Mouse (Mus musculus) lung, embryonic 15.5 days (tissue): ENCODE data around the gene Dnase1l3. TPM values are rescaled to one million over a fixed set of nuclear protein-coding genes. Genes with fewer than 3 reads are reported as not detected.

ENCODE experiments used
- ATAC-seq: fragments of 200-750 bp; cut with Nextera tagmentation; 2 replicates; pipeline ENCODE4 v1.8.0; 2017; ENCODE audit warnings: moderate number of reproducible peaks, borderline replicate concordance; ENCODE audit not compliant: low FRiP score, low TSS enrichment; ENCODE audit errors: extremely low read depth
- H3K27ac ChIP-seq: fragments of 300-500 bp; sonication (generic); 2 replicates; pipeline ENCODE4 v1.5.1; 2015; ENCODE audit warnings: moderate library complexity, mild to moderate bottlenecking, inconsistent platforms
- H3K27me3 ChIP-seq: fragments of 300-500 bp; sonication (generic); 2 replicates; pipeline ENCODE4 v1.6.1; 2015; ENCODE audit warnings: inconsistent platforms
- H3K36me3 ChIP-seq: fragments of 300-500 bp; sonication (generic); 2 replicates; pipeline ENCODE4 v1.6.1; 2015; ENCODE audit warnings: inconsistent platforms
- H3K4me1 ChIP-seq: fragments of 300-500 bp; sonication (generic); 2 replicates; pipeline ENCODE4 v1.6.1; 2015; ENCODE audit warnings: inconsistent platforms
- H3K4me2 ChIP-seq: fragments of 300-500 bp; sonication (generic); 2 replicates; pipeline ENCODE4 v1.6.1; 2015; ENCODE audit warnings: inconsistent platforms, mild to moderate bottlenecking, moderate library complexity
- H3K4me3 ChIP-seq: fragments of 300-500 bp; sonication (generic); 2 replicates; pipeline ENCODE4 v1.5.1; 2015; ENCODE audit warnings: mild to moderate bottlenecking, inconsistent platforms
- H3K9ac ChIP-seq: fragments of 300-500 bp; sonication (generic); 2 replicates; pipeline ENCODE4 v1.6.1; 2015; ENCODE audit warnings: inconsistent platforms
- H3K9me3 ChIP-seq: fragments of 300-500 bp; sonication (generic); 2 replicates; pipeline ENCODE4 v1.6.1; 2016; ENCODE audit warnings: inconsistent platforms
- WGBS: fragments of 180-500 bp; shearing (Covaris S2); methylation state at CpG from one replicate; pipeline ENCODE4 v1.1.7; 2015; 5-methylcytosine and 5-hydroxymethylcytosine counted together
- polyA plus RNA-seq: library from polyadenylated mRNA; unstranded; fragments of >200 nt; fragmentation: Nextera tagmentation; extraction: Ambion mirVana; gene quantifications from 2 replicates; pipeline ENCODE4 v1.2.1, GENCODE M21; 2015

Dnase1l3 gene
- polyA plus RNA-seq, 1 experiment from 2014 or later: 0.31 TPM

DNA sequence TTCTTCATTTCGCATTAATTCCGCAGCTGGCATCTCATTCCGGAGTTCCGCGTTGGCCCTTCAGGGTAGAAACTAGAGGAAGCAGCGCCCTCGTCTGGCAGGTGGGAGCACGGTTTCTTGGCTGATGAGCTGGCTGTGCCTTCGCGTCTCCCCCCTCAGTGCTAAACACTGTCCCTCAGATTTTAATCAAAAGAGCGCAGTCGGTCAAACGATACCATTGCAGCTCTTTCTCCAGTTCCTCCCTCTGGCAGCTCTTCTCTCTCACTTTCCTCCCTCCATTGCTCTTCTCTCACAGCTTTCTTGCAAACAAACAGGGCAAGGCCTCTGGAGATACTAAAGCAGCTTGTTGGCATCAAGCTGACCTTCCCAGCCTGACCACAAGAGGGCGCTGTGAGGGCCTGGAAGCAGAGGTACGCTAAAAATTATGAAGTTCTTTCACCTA, 2.9 kb upstream of the Dnase1l3 start:
- H3K9me3 ChIP-seq: no peaks in the 10 kb centered on the region
- H3K9ac ChIP-seq: no peak overlapping the region
- peaks cover 4% of the 10 kb centered on the region; the same call in 1 of the 2 replicates for H3K4me1 ChIP-seq
- H3K4me2 ChIP-seq: peak overlapping the region; percentile 46
- no peak overlapping the region for H3K4me3 ChIP-seq
- no peaks in the 10 kb centered on the region for H3K36me3 ChIP-seq
- H3K27me3 ChIP-seq: peaks cover 34% of the 10 kb centered on the region
- 0 out of 2 replicates have a peak, but pooled peaks have one; percentile 28 for ATAC-seq
- WGBS: 2% methylated on average over 15 of the region's 15 CpGs
- no peak overlapping the region for H3K27ac ChIP-seq

DNA sequence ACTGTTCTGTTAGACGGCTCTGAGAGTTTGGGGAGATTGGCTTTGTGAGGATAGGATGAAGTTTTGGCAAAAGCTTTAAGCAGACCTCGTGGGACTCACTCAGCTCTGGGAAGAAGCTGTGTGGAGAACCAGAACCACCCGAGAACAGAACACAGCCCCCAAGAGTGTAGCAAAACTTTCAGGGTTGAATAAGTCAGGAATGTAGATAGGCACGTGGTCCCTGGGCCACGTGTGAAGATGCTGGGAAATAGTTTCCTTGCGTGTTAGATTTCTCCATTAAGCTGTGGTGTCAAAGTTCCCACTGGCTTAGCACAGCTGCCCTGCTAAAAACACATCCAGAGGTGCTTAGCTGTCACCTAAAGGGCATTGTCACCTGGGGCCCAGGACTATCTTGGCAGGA, 2.2 kb downstream of the Dnase1l3 start:
- no peaks in the 10 kb centered on the region for H3K9me3 ChIP-seq
- H3K4me3 ChIP-seq: no peak overlapping the region
- H3K4me1 ChIP-seq: peaks cover 4% of the 10 kb centered on the region; the same call in 1 of the 2 replicates
- WGBS: 53% methylated on average over 6 of the region's 6 CpGs
- H3K9ac ChIP-seq: no peak overlapping the region
- H3K27me3 ChIP-seq: no peaks in the 10 kb centered on the region
- H3K27ac ChIP-seq: no peak overlapping the region
- no peak overlapping the region for H3K4me2 ChIP-seq
- ATAC-seq: no peak
- H3K36me3 ChIP-seq: no peaks in the 10 kb centered on the region

DNA sequence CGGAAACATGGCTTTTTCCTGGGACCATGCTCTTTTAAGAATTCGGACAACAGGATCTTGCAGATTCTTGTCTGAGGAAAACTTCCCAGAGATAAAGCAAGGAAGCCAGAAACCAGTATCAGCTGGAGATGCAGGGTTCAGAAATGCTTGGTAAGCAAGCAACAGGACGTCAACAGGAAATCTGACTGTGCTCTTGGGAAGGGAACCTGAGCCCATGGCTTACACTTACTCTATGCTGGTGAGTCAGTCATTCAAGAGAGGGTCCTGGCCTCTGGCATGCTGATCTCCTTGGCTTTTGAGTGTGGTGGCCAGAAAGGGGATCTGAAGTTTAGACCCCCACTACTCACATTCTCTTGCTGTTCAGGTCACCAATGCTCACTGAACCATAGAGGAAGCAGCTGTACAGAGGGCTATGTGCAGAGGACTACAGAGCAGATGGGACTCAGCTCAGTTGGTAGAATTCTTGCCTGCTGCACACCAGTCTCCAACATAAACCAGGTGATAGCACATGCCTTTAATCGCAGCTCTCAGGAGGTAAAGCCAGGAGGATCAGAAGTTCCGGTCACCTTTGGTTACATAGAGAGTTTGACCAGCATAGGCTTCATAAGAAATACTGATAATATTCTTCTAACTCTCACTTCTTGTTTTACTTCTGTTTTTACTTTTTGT, 3.1 kb downstream of the Dnase1l3 start:
- ATAC-seq: no peak

DNA sequence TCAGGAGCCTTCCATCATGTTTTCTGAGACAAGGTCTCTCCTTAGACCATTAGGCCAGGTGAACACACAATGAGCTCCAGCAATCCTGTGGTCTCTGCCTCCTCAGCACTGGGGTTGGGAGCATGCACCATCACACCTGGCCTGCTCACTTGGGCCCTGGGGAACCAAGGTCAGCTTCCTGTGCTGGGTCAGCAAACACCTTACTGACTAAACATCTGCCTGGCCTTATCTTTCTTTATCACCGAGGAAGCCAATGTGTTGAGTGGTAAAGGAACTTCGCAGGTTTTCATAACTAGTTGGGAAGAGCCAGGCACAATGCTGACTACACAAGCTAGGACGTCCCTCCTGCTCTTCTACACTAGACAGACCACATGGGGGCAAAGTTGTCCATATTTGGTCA, 4.4 kb downstream of the Dnase1l3 start:
- Histone ChIP-seq H3K9me3 (no peaks in the 10 kb centered on the region), H3K27me3 (no peaks in the 10 kb centered on the region), H3K4me3 (no peak overlapping the region), H3K4me2 (no peak overlapping the region), H3K9ac (no peak overlapping the region), H3K27ac (no peak overlapping the region), H3K36me3 (no peaks in the 10 kb centered on the region), H3K4me1 (no peaks in the 10 kb centered on the region)
- WGBS: 43% methylated on average over 3 of the region's 3 CpGs
- ATAC-seq: no peak

More for the DNA sequence above, 3.1 kb downstream of the Dnase1l3 start:
- Histone ChIP-seq H3K4me1 (no peaks in the 10 kb centered on the region), H3K4me2 (no peak overlapping the region), H3K27ac (no peak overlapping the region), H3K9ac (no peak overlapping the region), H3K4me3 (no peak overlapping the region), H3K9me3 (no peaks in the 10 kb centered on the region), H3K27me3 (no peaks in the 10 kb centered on the region), H3K36me3 (no peaks in the 10 kb centered on the region)
- 80% methylated on average over 5 of the region's 5 CpGs for WGBS

DNA sequence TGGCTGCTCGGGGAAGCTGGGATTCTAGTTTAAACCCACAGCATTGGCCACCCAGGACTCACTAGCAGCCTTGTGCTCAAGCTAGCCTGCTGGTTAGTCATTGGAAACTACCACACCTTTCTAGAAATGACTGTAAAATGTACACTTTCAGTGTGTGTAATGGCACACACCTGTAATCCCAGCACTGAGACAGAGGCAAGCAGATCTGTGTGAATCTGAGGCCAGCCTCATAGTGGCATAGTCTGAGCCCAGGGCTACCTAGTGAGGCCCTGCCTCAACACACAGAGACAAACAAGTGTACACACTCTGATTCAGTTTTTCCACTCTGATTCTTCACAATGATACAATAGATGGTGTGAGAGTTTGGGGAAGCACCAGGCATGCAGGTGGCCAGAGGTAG, 5.0 kb downstream of the Dnase1l3 start:
- H3K9me3 ChIP-seq: no peaks in the 10 kb centered on the region
- H3K4me1 ChIP-seq: no peaks in the 10 kb centered on the region
- WGBS: 56% methylated on average over 1 of the region's 1 CpGs
- H3K27me3 ChIP-seq: no peaks in the 10 kb centered on the region
- no peak overlapping the region for H3K4me2 ChIP-seq
- no peaks in the 10 kb centered on the region for H3K36me3 ChIP-seq
- H3K9ac ChIP-seq: no peak overlapping the region
- H3K4me3 ChIP-seq: no peak overlapping the region
- H3K27ac ChIP-seq: no peak overlapping the region
- ATAC-seq: no peak

DNA sequence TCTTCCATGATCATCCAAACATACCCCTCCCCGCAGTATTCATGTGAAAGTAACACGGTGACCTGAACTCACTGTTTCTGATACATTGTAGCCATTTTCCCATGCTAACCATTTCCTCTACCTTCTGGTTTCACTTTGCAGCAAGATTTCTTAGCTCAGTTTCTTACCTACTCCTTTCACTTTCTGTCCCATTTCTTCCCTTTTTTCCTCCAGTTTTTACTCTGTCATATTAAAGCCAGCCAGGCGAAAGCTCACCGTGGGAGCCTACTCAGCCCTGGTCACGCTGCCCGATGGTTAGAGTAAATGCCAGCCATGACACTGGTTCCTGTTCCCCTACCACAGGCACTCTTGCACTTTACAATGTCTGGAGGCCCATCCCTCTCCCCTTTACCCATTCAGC, 7.5 kb downstream of the Dnase1l3 start:
- Histone ChIP-seq H3K27ac (no peak overlapping the region), H3K9me3 (no peaks in the 10 kb centered on the region), H3K9ac (no peak overlapping the region), H3K4me3 (no peak overlapping the region), H3K36me3 (no peaks in the 10 kb centered on the region), H3K4me2 (no peak overlapping the region), H3K4me1 (no peaks in the 10 kb centered on the region), H3K27me3 (no peaks in the 10 kb centered on the region)
- WGBS: 93% methylated on average over 6 of the region's 6 CpGs
- ATAC-seq: no peak

DNA sequence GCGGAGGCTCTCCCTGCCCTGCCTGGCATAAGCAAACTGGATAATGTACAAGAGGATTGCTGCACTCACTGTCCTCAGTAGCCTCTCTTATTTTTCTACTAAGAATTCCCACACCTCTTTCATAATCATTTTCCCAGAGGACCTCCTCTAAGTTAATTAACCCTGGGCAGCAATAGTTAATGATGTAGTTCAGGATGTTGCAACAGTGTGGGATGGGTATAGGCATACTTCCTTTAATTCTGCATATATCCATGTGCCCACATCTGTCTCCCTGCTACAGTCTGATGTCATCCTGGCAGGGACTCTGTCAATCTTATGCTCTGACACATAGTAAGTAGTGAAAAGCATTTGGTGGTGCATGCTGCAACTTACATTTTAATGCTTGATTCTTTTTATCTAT, 13.1 kb downstream of the Dnase1l3 start:
- no peak overlapping the region for H3K4me2 ChIP-seq
- ATAC-seq: no peak
- WGBS: 97% methylated on average over 1 of the region's 1 CpGs

DNA sequence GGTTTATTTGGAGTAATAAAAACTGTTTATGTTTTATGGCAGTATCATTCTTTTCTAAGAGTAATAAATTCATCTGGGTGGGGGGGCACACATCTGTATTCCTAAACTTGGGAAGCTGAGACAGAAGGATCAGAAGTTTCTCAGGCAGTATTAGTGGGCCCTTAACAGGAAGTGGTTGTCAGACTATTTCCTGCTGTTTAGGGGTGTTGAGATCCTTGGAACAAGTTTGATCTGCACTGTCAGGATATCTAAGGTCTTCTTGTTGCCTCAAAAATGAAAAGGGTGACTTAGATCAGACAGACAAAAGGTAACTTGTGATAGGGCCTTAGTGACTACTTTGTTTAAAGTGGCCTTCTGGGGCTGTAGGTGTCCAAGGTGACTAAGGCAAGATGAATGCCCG, 16.2 kb downstream of the Dnase1l3 start:
- WGBS: 48% methylated on average over 1 of the region's 1 CpGs
- ATAC-seq: no peak
- H3K4me1 ChIP-seq: no peaks in the 10 kb centered on the region

More for the DNA sequence above, 13.1 kb downstream of the Dnase1l3 start:
- no peaks in the 10 kb centered on the region for H3K4me1 ChIP-seq
- H3K9me3 ChIP-seq: no peaks in the 10 kb centered on the region
- H3K27me3 ChIP-seq: no peaks in the 10 kb centered on the region
- H3K36me3 ChIP-seq: no peaks in the 10 kb centered on the region
- no peak overlapping the region for H3K9ac ChIP-seq
- H3K27ac ChIP-seq: no peak overlapping the region
- H3K4me3 ChIP-seq: no peak overlapping the region

DNA sequence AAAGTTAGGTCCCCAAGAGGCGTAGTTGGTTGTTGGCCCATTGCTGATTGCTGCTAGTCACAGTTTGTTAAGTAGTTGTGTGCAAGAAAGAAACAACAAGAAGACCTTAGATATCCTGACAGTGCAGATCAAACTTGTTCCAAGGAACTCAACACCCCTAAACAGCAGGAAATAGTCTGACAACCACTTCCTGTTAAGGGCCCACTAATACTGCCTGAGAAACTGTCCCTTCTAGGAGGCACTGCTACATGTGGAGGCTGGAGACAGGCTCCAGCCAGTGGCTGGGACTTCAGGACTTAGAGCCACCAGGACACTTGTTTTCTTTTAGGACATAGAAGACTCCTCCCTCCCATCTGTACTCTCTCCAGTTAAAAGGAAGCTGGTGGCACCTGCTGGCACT, 16.9 kb downstream of the Dnase1l3 start:
- Histone ChIP-seq H3K9ac (no peak overlapping the region), H3K36me3 (no peaks in the 10 kb centered on the region), H3K27ac (no peak overlapping the region), H3K9me3 (no peaks in the 10 kb centered on the region), H3K27me3 (no peaks in the 10 kb centered on the region), H3K4me2 (no peak overlapping the region), H3K4me3 (no peak overlapping the region), H3K4me1 (no peaks in the 10 kb centered on the region)
- no peak for ATAC-seq
- 92% methylated on average over 1 of the region's 1 CpGs for WGBS

More for the DNA sequence above, 16.2 kb downstream of the Dnase1l3 start:
- Histone ChIP-seq H3K4me3 (no peak overlapping the region), H3K4me2 (no peak overlapping the region), H3K27me3 (no peaks in the 10 kb centered on the region), H3K9ac (no peak overlapping the region), H3K36me3 (no peaks in the 10 kb centered on the region), H3K9me3 (no peaks in the 10 kb centered on the region), H3K27ac (no peak overlapping the region)

DNA sequence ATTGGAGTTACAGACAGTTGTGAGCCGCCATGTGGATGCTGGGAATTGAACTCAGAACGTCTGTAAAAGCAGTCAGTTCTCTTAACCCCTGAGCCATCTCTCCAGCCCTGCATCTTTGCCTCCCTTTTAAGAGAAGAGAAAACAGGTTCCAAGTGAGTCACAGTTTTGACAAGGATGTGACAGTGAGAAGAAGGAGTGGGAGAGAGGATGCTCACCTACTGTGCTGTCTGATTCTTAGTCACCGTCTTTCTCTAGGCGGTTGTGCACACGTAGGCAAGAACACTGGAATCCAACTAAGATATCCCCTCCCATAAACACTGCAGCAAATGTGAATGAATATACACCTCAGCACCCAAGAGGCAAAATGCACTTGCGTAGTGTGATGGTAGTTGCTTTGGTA, 19.2 kb downstream of the Dnase1l3 start:
- Histone ChIP-seq H3K27me3 (no peaks in the 10 kb centered on the region), H3K36me3 (no peaks in the 10 kb centered on the region), H3K4me3 (no peak overlapping the region), H3K9me3 (no peaks in the 10 kb centered on the region), H3K4me2 (no peak overlapping the region), H3K27ac (no peak overlapping the region), H3K9ac (no peak overlapping the region), H3K4me1 (no peaks in the 10 kb centered on the region)
- ATAC-seq: no peak
- 77% methylated on average over 6 of the region's 6 CpGs for WGBS

DNA sequence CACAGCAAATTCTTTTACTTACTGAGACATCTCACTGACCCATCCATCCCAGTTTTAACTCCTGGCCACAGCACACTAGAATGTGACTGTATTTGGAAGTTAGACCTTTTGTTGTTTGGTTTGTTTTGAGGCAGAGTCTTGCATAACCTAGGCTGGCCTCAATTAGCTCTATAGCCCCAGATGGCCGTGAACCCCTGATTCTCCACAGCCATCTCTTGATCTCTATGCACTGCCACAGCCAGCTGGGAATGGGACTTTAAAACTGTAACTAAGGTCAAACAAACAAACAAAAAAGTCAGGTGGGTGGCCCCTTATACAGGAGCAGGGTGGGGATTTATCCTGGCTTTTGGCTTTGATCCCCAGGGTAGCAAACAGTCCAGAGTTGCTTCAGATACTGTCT, 19.7 kb downstream of the Dnase1l3 start:
- Histone ChIP-seq H3K4me1 (no peaks in the 10 kb centered on the region), H3K27me3 (no peaks in the 10 kb centered on the region), H3K9me3 (no peaks in the 10 kb centered on the region), H3K4me3 (no peak overlapping the region), H3K9ac (no peak overlapping the region), H3K27ac (no peak overlapping the region), H3K4me2 (no peak overlapping the region), H3K36me3 (no peaks in the 10 kb centered on the region)
- WGBS: 79% methylated on average over 1 of the region's 1 CpGs
- no peak for ATAC-seq

DNA sequence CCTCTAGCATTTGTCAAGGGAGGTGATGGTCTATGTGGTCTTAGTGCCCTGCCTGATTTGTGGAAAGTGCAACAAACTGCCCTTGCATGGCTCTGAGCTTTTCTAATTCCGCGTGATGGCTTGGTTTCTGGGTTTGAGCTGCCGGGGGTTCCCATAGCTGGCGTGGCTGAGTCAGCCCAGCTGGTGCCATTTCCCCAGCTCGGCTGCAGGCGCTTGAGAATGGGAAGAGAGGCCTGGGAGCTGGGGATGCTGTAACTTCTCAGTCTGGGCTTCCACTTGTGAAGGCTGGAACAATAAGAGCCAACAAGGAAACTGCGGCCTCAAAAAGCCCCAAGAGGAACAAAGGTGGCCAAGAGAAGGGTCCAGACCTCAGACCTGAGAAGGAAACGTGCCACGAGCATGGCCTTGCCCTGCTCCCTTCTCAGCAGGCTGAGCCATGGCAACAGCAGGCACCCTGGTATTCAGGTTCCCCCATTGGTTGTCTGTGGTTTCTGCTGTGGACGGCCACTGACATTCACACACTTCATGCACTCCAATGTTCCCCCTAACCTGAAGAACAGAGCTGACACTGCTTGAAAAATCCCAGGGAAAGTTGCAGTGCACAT, 22.4 kb downstream of the Dnase1l3 start:
- no peaks in the 10 kb centered on the region for H3K9me3 ChIP-seq
- H3K4me1 ChIP-seq: no peaks in the 10 kb centered on the region
- H3K27me3 ChIP-seq: no peaks in the 10 kb centered on the region
- no peak overlapping the region for H3K4me3 ChIP-seq
- no peak overlapping the region for H3K27ac ChIP-seq
- H3K36me3 ChIP-seq: no peaks in the 10 kb centered on the region
- 37% methylated on average over 10 of the region's 10 CpGs for WGBS
- peak; percentile 80; the same call in 1 of the 2 replicates for ATAC-seq
- no peak overlapping the region for H3K4me2 ChIP-seq
- no peak overlapping the region for H3K9ac ChIP-seq
